Mouse (Mus musculus) liver, embryonic 14.5 days (tissue): ENCODE measurements at regions not wholly inside any gene's neighbourhood (a gene's known extent, or its start where the extent isn't known, plus 50 kb on each side); places are given as distances from the start of the nearest gene placed in this dataset.
A peak's percentile ranks its signal among the peaks of the same experiment; 100 is the strongest.

Experiments
- ATAC-seq: fragments of 200-750 bp; cut with Nextera tagmentation; 2 replicates; pipeline ENCODE4 v1.8.0; 2017; ENCODE audit warnings: moderate number of reproducible peaks, mild to moderate bottlenecking, moderate library complexity; ENCODE audit not compliant: insufficient read depth
- DNase-seq, 3 experiments: peaks; one replicate each; pipeline ENCODE4 v3.0.0-alpha.2; 2012 to 2013; ENCODE audit warnings: low read depth in 3 of 3, low spot score in 3 of 3
- H3K27ac ChIP-seq: fragments of 300-500 bp; sonication (generic); 2 replicates; pipeline ENCODE4 v1.5.1; 2014; ENCODE audit warnings: moderate library complexity, mild to moderate bottlenecking, control low read depth, inconsistent platforms
- H3K27me3 ChIP-seq: fragments of 300-500 bp; sonication (generic); 2 replicates; pipeline ENCODE4 v1.6.1; 2014; ENCODE audit warnings: mild to moderate bottlenecking, low read length, moderate library complexity; ENCODE audit not compliant: control insufficient read depth, insufficient read depth
- H3K36me3 ChIP-seq: fragments of 300-500 bp; sonication (generic); replicated peaks from 2 replicates; pipeline ENCODE4 v1.6.1; 2014; ENCODE audit warnings: low read depth; ENCODE audit not compliant: control insufficient read depth, insufficient read depth
- H3K4me1 ChIP-seq, 2 experiments: fragments of 200-500 bp in 1 of 2; fragments of 300-500 bp in 1 of 2; sonication (generic) in 1 of 2; replicated peaks; 2 replicates each; pipeline ENCODE4 v1.6.1; 2012 to 2014; ENCODE audit warnings: antibody characterized with exemption in 1 of 2, inconsistent platforms in 1 of 2, low read length in 1 of 2; ENCODE audit not compliant: control insufficient read depth in 2 of 2, insufficient read depth in 2 of 2
- H3K4me2 ChIP-seq: fragments of 300-500 bp; sonication (generic); 2 replicates; pipeline ENCODE4 v1.6.1; 2014; ENCODE audit warnings: low read depth, mild to moderate bottlenecking, control low read depth, moderate library complexity
- H3K4me3 ChIP-seq, 2 experiments: fragments of 200-500 bp in 1 of 2; fragments of 300-500 bp in 1 of 2; sonication (generic) in 1 of 2; 2 replicates each; pipeline ENCODE4 v1.5.1; 2012 to 2014; ENCODE audit warnings: low read depth in 2 of 2, low read length in 2 of 2, mild to moderate bottlenecking in 2 of 2, control low read depth in 1 of 2, inconsistent platforms in 1 of 2, moderate library complexity in 1 of 2; ENCODE audit not compliant: insufficient read depth in 1 of 2
- H3K9ac ChIP-seq: fragments of 300-500 bp; sonication (generic); replicated peaks from 2 replicates; pipeline ENCODE4 v1.6.1; 2014; ENCODE audit warnings: mild to moderate bottlenecking, control low read depth, moderate library complexity
- H3K9me3 ChIP-seq: fragments of 300-500 bp; sonication (generic); 2 replicates; pipeline ENCODE4 v1.6.1; 2016; ENCODE audit warnings: low read length, mixed read lengths; ENCODE audit not compliant: control insufficient read depth
- CTCF ChIP-seq: IDR thresholded peaks from 2 replicates; pipeline ENCODE4 v1.5.1; 2016; ENCODE audit warnings: antibody characterized with exemption, low read depth, control low read depth
- EP300 ChIP-seq: IDR thresholded peaks from 2 replicates; pipeline ENCODE4 v1.6.1; 2016; ENCODE audit warnings: antibody characterized with exemption, low read depth
- WGBS: fragments of 180-500 bp; shearing (Covaris S2); extraction: QIAGEN DNeasy Blood & Tissue Kit; methylation state at CpG from one replicate; pipeline ENCODE4 v1.1.7; 2014; ENCODE audit not compliant: insufficient replicate concordance; 5-methylcytosine and 5-hydroxymethylcytosine counted together

- no peak for ATAC-seq
- no peak for DNase-seq
- WGBS: 35% methylated on average over 1 of the region's 1 CpGs
- H3K27me3 ChIP-seq: no peaks in the 10 kb centered on the region
- no peak overlapping the region for H3K27ac ChIP-seq
- no peaks in the 10 kb centered on the region for H3K9me3 ChIP-seq
- H3K36me3 ChIP-seq: no peaks in the 10 kb centered on the region
- no peaks in the 10 kb centered on the region for H3K4me1 ChIP-seq
- TF ChIP-seq EP300: no peak
- no peak for TF ChIP-seq CTCF
- no peak overlapping the region for H3K9ac ChIP-seq
- H3K4me3 ChIP-seq: no peak overlapping the region
- no peak overlapping the region for H3K4me2 ChIP-seq
Observed at GRCm38 (mm10) chr7:110679916-110680315, 52.5 kb downstream of the Adm start.

DNA sequence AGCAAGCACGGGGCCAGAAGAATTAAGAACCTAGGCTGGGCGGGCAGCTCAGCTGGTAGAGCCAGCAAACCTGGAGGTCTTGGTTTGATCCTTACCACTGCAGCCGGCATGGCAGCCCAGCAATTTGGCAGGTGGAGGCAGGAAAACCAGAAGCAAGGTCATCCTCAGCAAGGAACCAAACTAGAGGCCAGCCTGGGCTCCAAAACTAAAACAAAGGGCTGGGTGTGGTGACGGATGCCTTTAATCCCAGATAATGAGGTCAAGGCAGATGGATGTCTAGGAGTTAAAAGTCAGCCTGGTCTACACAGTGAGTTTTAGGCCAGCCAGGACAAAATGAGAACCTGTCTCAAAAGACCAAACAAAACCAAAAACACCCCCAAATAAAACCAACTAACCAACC lies 55.5 kb downstream of the Adm start:
- H3K9me3 ChIP-seq: no peaks in the 10 kb centered on the region
- TF ChIP-seq EP300: no peak
- no peak for TF ChIP-seq CTCF
- ATAC-seq: no peak
- no peaks in the 10 kb centered on the region for H3K36me3 ChIP-seq
- no peaks in the 10 kb centered on the region for H3K27me3 ChIP-seq
- no peak overlapping the region for H3K27ac ChIP-seq
- no peak overlapping the region for H3K4me2 ChIP-seq
- no peaks in the 10 kb centered on the region for H3K4me1 ChIP-seq
- DNase-seq: no peak
- WGBS: 53% methylated on average over 4 of the region's 4 CpGs
- no peak overlapping the region for H3K4me3 ChIP-seq
- H3K9ac ChIP-seq: no peak overlapping the region

- H3K36me3 ChIP-seq: no peaks in the 10 kb centered on the region
- no peak overlapping the region for H3K4me3 ChIP-seq
- no peaks in the 10 kb centered on the region for H3K9me3 ChIP-seq
- H3K9ac ChIP-seq: no peak overlapping the region
- no peak overlapping the region for H3K4me2 ChIP-seq
- no peak overlapping the region for H3K27ac ChIP-seq
- peaks cover 0 to 6% of the 10 kb centered on the region in 2 experiments; a peak in 1 of 4 replicates for H3K4me1 ChIP-seq
- 17% methylated on average over 14 of the region's 14 CpGs for WGBS
- H3K27me3 ChIP-seq: no peaks in the 10 kb centered on the region
- no peak for DNase-seq
- no peak for ATAC-seq
- TF ChIP-seq CTCF (peak; percentile 24; the same call in 1 of the 2 replicates), EP300 (no peak)
Observed at GRCm38 (mm10) chr7:110688884-110689681, 61.6 kb downstream of the Adm start.

GRCm38 (mm10) chr7:110690241-110690640 lies 62.8 kb downstream of the Adm start:
- DNase-seq: no peak
- TF ChIP-seq EP300 (no peak), CTCF (no peak)
- no peak overlapping the region for H3K9ac ChIP-seq
- no peaks in the 10 kb centered on the region for H3K27me3 ChIP-seq
- no peak for ATAC-seq
- peaks cover 0 to 6% of the 10 kb centered on the region in 2 experiments; a peak in 1 of 4 replicates for H3K4me1 ChIP-seq
- no peaks in the 10 kb centered on the region for H3K9me3 ChIP-seq
- no peak overlapping the region for H3K4me2 ChIP-seq
- no peak overlapping the region for H3K4me3 ChIP-seq
- 63% methylated on average over 2 of the region's 2 CpGs for WGBS
- H3K27ac ChIP-seq: no peak overlapping the region
- no peaks in the 10 kb centered on the region for H3K36me3 ChIP-seq

DNA sequence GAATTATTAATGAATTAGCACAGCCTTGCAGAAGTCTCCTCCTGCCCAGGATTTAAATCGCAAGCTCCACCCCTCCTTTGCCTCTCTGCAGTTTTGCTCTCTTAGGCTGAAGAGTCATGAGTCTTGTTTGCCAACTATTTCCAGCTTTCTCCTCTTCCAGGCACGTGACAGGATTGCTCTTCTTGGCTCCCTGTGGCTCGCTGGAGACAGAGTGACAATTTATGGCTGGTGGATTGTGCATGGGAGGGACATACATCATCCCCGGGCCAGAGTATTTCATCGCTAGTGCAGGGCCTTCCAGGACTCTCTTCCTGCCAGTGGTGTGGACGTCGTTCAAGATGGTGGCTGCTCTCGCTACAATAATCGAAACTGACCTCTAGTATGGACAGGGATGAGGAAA lies 63.4 kb downstream of the Adm start:
- Histone ChIP-seq H3K9me3 (no peaks in the 10 kb centered on the region), H3K36me3 (no peaks in the 10 kb centered on the region), H3K27me3 (no peaks in the 10 kb centered on the region), H3K4me2 (no peak overlapping the region), H3K4me1 (peaks cover 0 to 6% of the 10 kb centered on the region in 2 experiments; a peak in 1 of 4 replicates), H3K9ac (no peak overlapping the region), H3K27ac (no peak overlapping the region), H3K4me3 (no peak overlapping the region)
- ATAC-seq: no peak
- DNase-seq: no peak
- TF ChIP-seq CTCF: no peak
- TF ChIP-seq EP300: no peak
- 62% methylated on average over 9 of the region's 9 CpGs for WGBS
